25 mouse cellular contexts compared by ENCODE assay signal in genomic region chr14:99389306-99389705, GRCm38 (mm10).
A peak's percentile ranks its signal among the peaks of the same experiment; 100 is the strongest.
DNase-seq lines count a peak whose midpoint lies in the region; ATAC-seq and TF ChIP-seq lines count a peak whose summit lies in the region.
"Had no signal": no experiment of that assay in that cellular context is flagged by ENCODE, and none has a peak within 500 bp of the region (broad histone marks: within the 10 kb centered on the region; RNA-seq: fewer than 3 reads in every experiment).

No protein-coding gene starts in this region.

- WGBS in embryonic facial prominence, embryonic 14.5 days, result 62% methylated on average over 5 of the region's 5 CpGs
- 88% methylated on average over 5 of the region's 5 CpGs for WGBS in embryonic facial prominence, embryonic 10.5 days
- WGBS in kidney, postnatal 0 days, result 52% methylated on average over 5 of the region's 5 CpGs
- 72% methylated on average over 5 of the region's 5 CpGs for WGBS in forebrain, embryonic 16.5 days

- peak; percentile 32 for DNase-seq in embryonic facial prominence, embryonic 14.5 days (ENCODE audit: low spot score)
- DNase-seq in embryonic facial prominence, embryonic 10.5 days (ENCODE audit: low spot score), result no peak
- DNase-seq in kidney, postnatal 0 days (ENCODE audit: low spot score), result peak; percentile 24
- DNase-seq in kidney, postnatal 14 days, result no peak
- DNase-seq in gonadal fat pad, adult 2 months (ENCODE audit: low read depth), result peak; percentile 88
- DNase-seq in adrenal gland, adult 2 months, result no peak
- DNase-seq: adrenal gland, postnatal 10 days; adrenal gland, postnatal 25 days; B cell, adult 2 months; cerebellum, adult 11-12 months; cerebellum, adult 2 months; cerebellum, adult 9-10 months; cerebellum, postnatal 10 days; cerebellum, postnatal 25 days; forebrain, postnatal 0 days had no signal

- no peaks in the 10 kb centered on the region for H3K9me3 ChIP-seq in embryonic facial prominence, embryonic 14.5 days (ENCODE audit: control insufficient read depth, low read length)
- H3K9me3 ChIP-seq in embryonic facial prominence, embryonic 10.5 days, result no peaks in the 10 kb centered on the region
- no peaks in the 10 kb centered on the region for H3K9me3 ChIP-seq in kidney, postnatal 0 days (replicated peaks; ENCODE audit: low read length)
- H3K9me3 ChIP-seq in forebrain, embryonic 16.5 days (ENCODE audit: control insufficient read depth, low read length), result no peaks in the 10 kb centered on the region
- H3K9me3 ChIP-seq: embryonic facial prominence, embryonic 13.5 days; forebrain, embryonic 10.5 days; forebrain, embryonic 12.5 days had no signal

- no peaks in the 10 kb centered on the region for H3K4me1 ChIP-seq in embryonic facial prominence, embryonic 14.5 days (ENCODE audit: control insufficient read depth, insufficient read depth, low read length)
- no peaks in the 10 kb centered on the region for H3K4me1 ChIP-seq in embryonic facial prominence, embryonic 10.5 days
- no peaks in the 10 kb centered on the region for H3K4me1 ChIP-seq in kidney, postnatal 0 days (replicated peaks; ENCODE audit: insufficient read depth, low read length)
- H3K4me1 ChIP-seq in forebrain, embryonic 16.5 days (replicated peaks; ENCODE audit: control insufficient read depth, insufficient read depth, low read length), result no peaks in the 10 kb centered on the region
- H3K4me1 ChIP-seq: forebrain, embryonic 10.5 days; forebrain, embryonic 12.5 days had no signal

- no peak overlapping the region for H3K4me2 ChIP-seq in embryonic facial prominence, embryonic 14.5 days (ENCODE audit: low read depth, low read length)
- no peak overlapping the region for H3K4me2 ChIP-seq in kidney, postnatal 0 days (ENCODE audit: low read length)
- no peak overlapping the region for H3K4me2 ChIP-seq in forebrain, embryonic 16.5 days (ENCODE audit: low read length)
- H3K4me2 ChIP-seq: embryonic facial prominence, embryonic 13.5 days; forebrain, embryonic 12.5 days had no signal

- no peak for ATAC-seq in embryonic facial prominence, embryonic 14.5 days (ENCODE audit: low read depth)
- ATAC-seq in kidney, postnatal 0 days (replicated peaks; ENCODE audit: low FRiP score, low read depth), result no peak
- no peak for ATAC-seq in forebrain, embryonic 16.5 days
- ATAC-seq: activated CD4-positive, CD25-positive, alpha-beta regulatory T cell, adult 4 months; CD4-positive, CD25-positive, alpha-beta regulatory T cell, adult 4 months; forebrain, embryonic 14.5 days; forebrain, postnatal 0 days; Patski had no signal

- no peak overlapping the region for H3K27ac ChIP-seq in embryonic facial prominence, embryonic 14.5 days (replicated peaks; ENCODE audit: low read depth, low read length)
- no peak overlapping the region for H3K27ac ChIP-seq in embryonic facial prominence, embryonic 10.5 days (replicated peaks)
- H3K27ac ChIP-seq in kidney, postnatal 0 days, result no peak overlapping the region
- no peak overlapping the region for H3K27ac ChIP-seq in forebrain, embryonic 16.5 days (ENCODE audit: low read length)
- H3K27ac ChIP-seq: embryonic facial prominence, embryonic 13.5 days; forebrain, embryonic 10.5 days; forebrain, embryonic 12.5 days had no signal

- H3K4me3 ChIP-seq in embryonic facial prominence, embryonic 14.5 days (ENCODE audit: low read depth, low read length), result no peak overlapping the region
- no peak overlapping the region for H3K4me3 ChIP-seq in embryonic facial prominence, embryonic 10.5 days
- H3K4me3 ChIP-seq in kidney, postnatal 0 days (replicated peaks; ENCODE audit: low read depth, low read length), result no peak overlapping the region
- H3K4me3 ChIP-seq in forebrain, embryonic 16.5 days (replicated peaks; ENCODE audit: low read length), result no peak overlapping the region
- H3K4me3 ChIP-seq: embryonic facial prominence, embryonic 13.5 days; forebrain, embryonic 10.5 days; forebrain, embryonic 12.5 days had no signal

- no peaks in the 10 kb centered on the region for H3K27me3 ChIP-seq in embryonic facial prominence, embryonic 14.5 days (replicated peaks; ENCODE audit: control insufficient read depth, insufficient read depth, low read length)
- H3K27me3 ChIP-seq in embryonic facial prominence, embryonic 10.5 days (replicated peaks; ENCODE audit: low read depth, poor library complexity, severe bottlenecking), result no peaks in the 10 kb centered on the region
- H3K27me3 ChIP-seq in kidney, postnatal 0 days (ENCODE audit: insufficient read depth, low read length), result no peaks in the 10 kb centered on the region
- H3K27me3 ChIP-seq in forebrain, embryonic 16.5 days (replicated peaks; ENCODE audit: control insufficient read depth, insufficient read depth, low read length), result no peaks in the 10 kb centered on the region
- H3K27me3 ChIP-seq: CH12.LX; embryonic facial prominence, embryonic 13.5 days; forebrain, embryonic 12.5 days; Patski had no signal

- TF ChIP-seq CTCF in kidney, postnatal 0 days (IDR thresholded peaks at IDR 0.05; ENCODE audit: low read depth), result no peak

- H3K9ac ChIP-seq in embryonic facial prominence, embryonic 14.5 days (ENCODE audit: low read depth, low read length), result no peak overlapping the region
- no peak overlapping the region for H3K9ac ChIP-seq in kidney, postnatal 0 days (ENCODE audit: low read depth, low read length)
- no peak overlapping the region for H3K9ac ChIP-seq in forebrain, embryonic 16.5 days (replicated peaks; ENCODE audit: low read depth, low read length)
- H3K9ac ChIP-seq: embryonic facial prominence, embryonic 13.5 days; forebrain, embryonic 12.5 days; forebrain, postnatal 0 days had no signal

- H3K36me3 ChIP-seq in embryonic facial prominence, embryonic 14.5 days (ENCODE audit: control insufficient read depth, insufficient read depth, low read length), result no peaks in the 10 kb centered on the region
- no peaks in the 10 kb centered on the region for H3K36me3 ChIP-seq in embryonic facial prominence, embryonic 10.5 days (replicated peaks)
- H3K36me3 ChIP-seq in kidney, postnatal 0 days (ENCODE audit: insufficient read depth, low read length), result no peaks in the 10 kb centered on the region
- no peaks in the 10 kb centered on the region for H3K36me3 ChIP-seq in forebrain, embryonic 16.5 days (ENCODE audit: control insufficient read depth, insufficient read depth)
- H3K36me3 ChIP-seq: embryonic facial prominence, embryonic 13.5 days; forebrain, embryonic 10.5 days; forebrain, embryonic 12.5 days; G1E had no signal

Comparison
In these comparisons a context has a peak if more than half of its experiments do, and no peak if none do; other contexts are left out.
1. DNase-seq: peak in embryonic facial prominence, embryonic 14.5 days (single experiment), kidney, postnatal 0 days (single experiment) and gonadal fat pad, adult 2 months (single experiment); none in embryonic facial prominence, embryonic 10.5 days (single experiment), kidney, postnatal 14 days (single experiment) and adrenal gland, adult 2 months (single experiment).